Mouse (Mus musculus) embryo, embryonic 9.5 days (tissue): ENCODE measurements around the gene Ucp1.
A peak's percentile ranks its signal among the peaks of the same experiment; 100 is the strongest.
"Not testable (repeated sequence)": the region's sequence is repeated elsewhere in the genome, so short reads cannot be mapped to it uniquely, and the experiment has no call there.

Experiments
- DNase-seq: peaks from one replicate; pipeline ENCODE4 v3.0.0-alpha.2; 2017; ENCODE audit errors: extremely low spot score

Gene Ucp1

GRCm38 (mm10) chr8:83290176-83290575 lies at the start of gene Ucp1:
Ucp1 (plus strand) TSS chr8:83290352.
- peak; percentile 4 for DNase-seq

GRCm38 (mm10) chr8:83244151-83244550 lies 46.0 kb upstream of the Ucp1 start:
- DNase-seq, result no peak

GRCm38 (mm10) chr8:83250858-83251257 lies 39.3 kb upstream of the Ucp1 start:
- DNase-seq, result no peak

- no peak for DNase-seq
These were observed 38.5 kb upstream of the Ucp1 start for GRCm38 (mm10) chr8:83251362-83252246.

- no peak for DNase-seq
These were observed 37.4 kb upstream of the Ucp1 start for GRCm38 (mm10) chr8:83252791-83253190.

GRCm38 (mm10) chr8:83257631-83258030 lies 32.5 kb upstream of the Ucp1 start:
- no peak for DNase-seq

- DNase-seq, result peak; percentile 71
These were observed 29.5 kb upstream of the Ucp1 start for GRCm38 (mm10) chr8:83260418-83261215.

- DNase-seq, result no peak
These were observed 19.0 kb upstream of the Ucp1 start for GRCm38 (mm10) chr8:83271172-83271571.

- no peak for DNase-seq
These were observed 17.7 kb upstream of the Ucp1 start for GRCm38 (mm10) chr8:83272464-83272863.

- peak; percentile 6 for DNase-seq
These were observed 15.7 kb upstream of the Ucp1 start for GRCm38 (mm10) chr8:83274470-83274869.

GRCm38 (mm10) chr8:83278431-83278830 lies 11.7 kb upstream of the Ucp1 start:
- DNase-seq, result no peak

- DNase-seq, result no peak
These were observed 4.8 kb upstream of the Ucp1 start for GRCm38 (mm10) chr8:83285391-83285790.

- no peak for DNase-seq
These were observed 7.2 kb downstream of the Ucp1 start for GRCm38 (mm10) chr8:83297375-83297774.

- DNase-seq, result no peak
These were observed 10.0 kb downstream of the Ucp1 start for GRCm38 (mm10) chr8:83300135-83300534.

- DNase-seq, result no peak
These were observed 14.8 kb downstream of the Ucp1 start for GRCm38 (mm10) chr8:83304946-83305345.

- DNase-seq, result no peak
These were observed 19.7 kb downstream of the Ucp1 start for GRCm38 (mm10) chr8:83309836-83310235.

GRCm38 (mm10) chr8:83315084-83315483 lies 24.9 kb downstream of the Ucp1 start:
- DNase-seq, result not testable (repeated sequence)

- DNase-seq, result no peak
These were observed 25.5 kb downstream of the Ucp1 start for GRCm38 (mm10) chr8:83315691-83316090.

- no peak for DNase-seq
These were observed 30.4 kb downstream of the Ucp1 start for GRCm38 (mm10) chr8:83320543-83320942.

GRCm38 (mm10) chr8:83322374-83322773 lies 32.2 kb downstream of the Ucp1 start:
- no peak for DNase-seq

GRCm38 (mm10) chr8:83323056-83323455 lies 32.9 kb downstream of the Ucp1 start:
- DNase-seq, result no peak

- DNase-seq, result no peak
These were observed 37.7 kb downstream of the Ucp1 start for GRCm38 (mm10) chr8:83327889-83328288.

GRCm38 (mm10) chr8:83331567-83331898 lies 41.4 kb downstream of the Ucp1 start:
- no peak for DNase-seq
